Mouse (Mus musculus) intestine, embryonic 14.5 days (tissue): ENCODE measurements around the gene Vav3. TPM values are rescaled to one million over a fixed set of nuclear protein-coding genes. Genes with fewer than 3 reads are reported as not detected.

Source experiments
- ATAC-seq: fragments of 200-750 bp; cut with Nextera tagmentation; replicated peaks from 2 replicates; pipeline ENCODE4 v1.8.0; 2017; ENCODE audit warnings: low read depth, moderate number of reproducible peaks, moderate TSS enrichment, moderate library complexity; ENCODE audit not compliant: low FRiP score, low TSS enrichment
- DNase-seq: peaks from one replicate; pipeline ENCODE4 v3.0.0-alpha.2; 2018; ENCODE audit warnings: low spot score
- H3K27ac ChIP-seq: fragments of 300-500 bp; sonication (generic); 2 replicates; pipeline ENCODE4 v1.5.1; 2014; ENCODE audit warnings: low read depth, mild to moderate bottlenecking, control low read depth
- H3K27me3 ChIP-seq: fragments of 300-500 bp; sonication (generic); replicated peaks from 2 replicates; pipeline ENCODE4 v1.6.1; 2014; ENCODE audit warnings: low read length, control low read depth; ENCODE audit not compliant: control insufficient read depth, insufficient read depth
- H3K36me3 ChIP-seq: fragments of 300-500 bp; sonication (generic); 2 replicates; pipeline ENCODE4 v1.6.1; 2014; ENCODE audit warnings: low read length, control low read depth; ENCODE audit not compliant: control insufficient read depth, insufficient read depth
- H3K4me1 ChIP-seq: fragments of 300-500 bp; sonication (generic); replicated peaks from 2 replicates; pipeline ENCODE4 v1.6.1; 2014; ENCODE audit warnings: low read length, control low read depth, mixed read lengths; ENCODE audit not compliant: control insufficient read depth, insufficient read depth
- H3K4me2 ChIP-seq: fragments of 300-500 bp; sonication (generic); 2 replicates; pipeline ENCODE4 v1.6.1; 2014; ENCODE audit warnings: low read length
- H3K4me3 ChIP-seq: fragments of 300-500 bp; sonication (generic); 2 replicates; pipeline ENCODE4 v1.5.1; 2014; ENCODE audit warnings: low read depth, low read length, control low read depth, mixed read lengths
- H3K9ac ChIP-seq: fragments of 300-500 bp; sonication (generic); 2 replicates; pipeline ENCODE4 v1.6.1; 2014; ENCODE audit warnings: mild to moderate bottlenecking, low read length
- H3K9me3 ChIP-seq: fragments of 300-500 bp; sonication (generic); 2 replicates; pipeline ENCODE4 v1.6.1; 2016; ENCODE audit warnings: low read length, control low read depth; ENCODE audit not compliant: control insufficient read depth
- WGBS: fragments of 180-500 bp; shearing (Covaris S2); extraction: QIAGEN DNeasy Blood & Tissue Kit; methylation state at CpG from one replicate; pipeline ENCODE4 v1.1.7; 2014; 5-methylcytosine and 5-hydroxymethylcytosine counted together
- polyA plus RNA-seq: library from polyadenylated mRNA; unstranded; fragments of >200 nt; fragmentation: Nextera tagmentation; extraction: Ambion mirVana; gene quantifications from 2 replicates; pipeline ENCODE4 v1.2.1, GENCODE M21; 2014

The Vav3 gene
- polyA plus RNA-seq, 1 experiment from 2014 or later = 17.1 TPM

GRCm38 (mm10) chr3:109339290-109339689 lies 1.2 kb upstream of the Vav3 start:
- Histone ChIP-seq H3K4me2 (peak overlapping the region; percentile 82), H3K4me1 (no peaks in the 10 kb centered on the region; the same call in 1 of the 2 replicates), H3K27me3 (0 out of 2 replicates have a peak, but pooled peaks cover 4% of the 10 kb centered on the region), H3K27ac (no peak overlapping the region), H3K9ac (no peak overlapping the region), H3K4me3 (no peak overlapping the region), H3K9me3 (no peaks in the 10 kb centered on the region), H3K36me3 (no peaks in the 10 kb centered on the region)
- 39% methylated on average over 9 of the region's 9 CpGs for WGBS
- ATAC-seq = no peak
- DNase-seq = no peak

- peak; percentile 82 for DNase-seq
Measured at GRCm38 (mm10) chr3:109339941-109340273, 546 bp upstream of the Vav3 start.

GRCm38 (mm10) chr3:109341071-109341480 lies 623 bp downstream of the Vav3 start:
- WGBS = 1% methylated on average over 18 of the region's 18 CpGs
- no peak for ATAC-seq

More at GRCm38 (mm10) chr3:109339941-109340273, 546 bp upstream of the Vav3 start:
- Histone ChIP-seq H3K4me3 (peak overlapping the region; percentile 63), H3K27me3 (0 out of 2 replicates have a peak, but pooled peaks cover 4% of the 10 kb centered on the region), H3K36me3 (no peaks in the 10 kb centered on the region), H3K4me1 (no peaks in the 10 kb centered on the region; the same call in 1 of the 2 replicates), H3K27ac (peak overlapping the region; percentile 65; the same call in 1 of the 2 replicates), H3K4me2 (peak overlapping the region; percentile 82), H3K9ac (peak overlapping the region; percentile 58), H3K9me3 (no peaks in the 10 kb centered on the region)
- 0% methylated on average over 9 of the region's 9 CpGs for WGBS
- ATAC-seq = no peak; the same call in none of the 2 replicates

GRCm38 (mm10) chr3:109341631-109342030 lies 1.2 kb downstream of the Vav3 start:
- Histone ChIP-seq H3K4me3 (peak overlapping the region; percentile 63), H3K4me1 (no peaks in the 10 kb centered on the region; the same call in 1 of the 2 replicates), H3K27ac (no peak overlapping the region), H3K36me3 (no peaks in the 10 kb centered on the region), H3K27me3 (0 out of 2 replicates have a peak, but pooled peaks cover 4% of the 10 kb centered on the region), H3K9me3 (no peaks in the 10 kb centered on the region), H3K4me2 (peak overlapping the region; percentile 82), H3K9ac (no peak overlapping the region)
- 4% methylated on average over 8 of the region's 8 CpGs for WGBS
- ATAC-seq (no peak), DNase-seq (peak; percentile 63)

More at GRCm38 (mm10) chr3:109341071-109341480, 623 bp downstream of the Vav3 start:
- Histone ChIP-seq H3K4me3 (peak overlapping the region; percentile 63), H3K4me2 (peak overlapping the region; percentile 82), H3K4me1 (no peaks in the 10 kb centered on the region; the same call in 1 of the 2 replicates), H3K9me3 (no peaks in the 10 kb centered on the region), H3K9ac (peak overlapping the region; percentile 58), H3K36me3 (no peaks in the 10 kb centered on the region), H3K27ac (no peak overlapping the region), H3K27me3 (0 out of 2 replicates have a peak, but pooled peaks cover 4% of the 10 kb centered on the region)
- peak; percentile 73 for DNase-seq

- no peak for ATAC-seq
Measured at GRCm38 (mm10) chr3:109351956-109352684, 11.7 kb downstream of the Vav3 start.

GRCm38 (mm10) chr3:109352690-109353089 lies 12.2 kb downstream of the Vav3 start:
- Histone ChIP-seq H3K27ac (no peak overlapping the region), H3K9ac (no peak overlapping the region), H3K4me3 (no peak overlapping the region), H3K4me1 (no peaks in the 10 kb centered on the region), H3K36me3 (no peaks in the 10 kb centered on the region), H3K27me3 (no peaks in the 10 kb centered on the region), H3K9me3 (no peaks in the 10 kb centered on the region), H3K4me2 (no peak overlapping the region)
- DNase-seq = no peak
- no peak for ATAC-seq
- 73% methylated on average over 6 of the region's 6 CpGs for WGBS

More at GRCm38 (mm10) chr3:109351956-109352684, 11.7 kb downstream of the Vav3 start:
- DNase-seq = no peak
- Histone ChIP-seq H3K4me1 (no peaks in the 10 kb centered on the region), H3K4me2 (no peak overlapping the region), H3K9me3 (no peaks in the 10 kb centered on the region), H3K4me3 (no peak overlapping the region), H3K36me3 (no peaks in the 10 kb centered on the region), H3K9ac (no peak overlapping the region), H3K27me3 (no peaks in the 10 kb centered on the region), H3K27ac (no peak overlapping the region)
- WGBS = 87% methylated on average over 4 of the region's 4 CpGs

- DNase-seq (no peak), ATAC-seq (no peak)
- 89% methylated on average over 5 of the region's 5 CpGs for WGBS
- Histone ChIP-seq H3K4me3 (no peak overlapping the region), H3K9ac (no peak overlapping the region), H3K4me1 (no peaks in the 10 kb centered on the region), H3K36me3 (no peaks in the 10 kb centered on the region), H3K9me3 (no peaks in the 10 kb centered on the region), H3K4me2 (no peak overlapping the region), H3K27me3 (no peaks in the 10 kb centered on the region), H3K27ac (no peak overlapping the region)
Measured at GRCm38 (mm10) chr3:109353814-109354213, 13.4 kb downstream of the Vav3 start.

GRCm38 (mm10) chr3:109355158-109355557 lies 14.7 kb downstream of the Vav3 start:
- Histone ChIP-seq H3K27ac (no peak overlapping the region), H3K36me3 (no peaks in the 10 kb centered on the region), H3K4me3 (no peak overlapping the region), H3K9ac (no peak overlapping the region), H3K4me1 (no peaks in the 10 kb centered on the region), H3K27me3 (no peaks in the 10 kb centered on the region), H3K4me2 (no peak overlapping the region), H3K9me3 (no peaks in the 10 kb centered on the region)
- WGBS = 63% methylated on average over 5 of the region's 5 CpGs
- ATAC-seq (no peak), DNase-seq (no peak)
